Mouse (Mus musculus): ENCODE data around the gene Slc25a18.
"Not testable (repeated sequence)": the region's sequence is repeated elsewhere in the genome, so short reads cannot be mapped to it uniquely, and the experiment has no call there.

Gene Slc25a18

DNA sequence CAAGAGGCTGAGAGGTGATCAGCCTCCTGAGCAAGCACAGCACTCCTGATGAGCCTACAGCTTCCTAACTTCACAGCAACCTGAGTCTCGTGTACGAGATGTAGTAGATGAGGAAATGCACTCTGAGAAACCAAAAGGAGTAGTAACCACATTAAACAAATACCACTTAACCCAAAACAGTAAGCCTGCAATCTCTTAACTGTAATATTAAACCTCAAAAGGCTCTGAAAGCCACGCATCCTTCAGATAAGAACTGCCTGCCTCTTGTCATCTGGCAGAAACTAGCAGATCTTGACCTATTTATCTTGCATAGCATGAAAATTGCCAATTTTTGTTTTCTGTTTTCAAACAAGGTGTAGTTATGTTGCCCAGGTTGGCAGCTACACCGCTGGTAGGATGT, 25.5 kb downstream of the Slc25a18 start:
- DNase-seq = no peak

DNA sequence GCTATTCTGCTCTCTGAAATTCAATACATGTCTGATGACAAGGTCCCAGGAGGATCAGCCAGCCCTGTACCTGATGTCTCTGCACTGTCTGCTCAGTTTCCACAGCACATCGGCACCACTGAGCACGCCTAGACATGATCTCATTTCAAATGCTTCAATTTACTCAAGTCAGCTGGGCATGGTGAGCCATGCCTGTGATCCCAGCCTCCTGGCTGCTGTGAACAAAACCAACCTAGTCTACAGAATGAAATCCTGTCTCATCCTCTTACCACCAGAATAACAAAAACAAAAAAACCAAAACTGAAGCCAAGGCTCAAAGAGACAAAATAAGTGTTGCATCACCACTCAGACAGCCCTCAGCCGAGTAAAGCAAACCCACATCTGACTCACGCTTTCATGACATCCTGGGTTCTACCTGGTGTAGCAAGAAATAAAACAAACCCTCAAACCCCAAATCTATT, 26.2 kb downstream of the Slc25a18 start:
- DNase-seq = no peak

- no peak for DNase-seq
Measured at GRCm38 (mm10) chr6:120806999-120807737, 33.8 kb downstream of the Slc25a18 start.

- DNase-seq = no peak
Measured at GRCm38 (mm10) chr6:120807738-120808081, 34.3 kb downstream of the Slc25a18 start.

DNA sequence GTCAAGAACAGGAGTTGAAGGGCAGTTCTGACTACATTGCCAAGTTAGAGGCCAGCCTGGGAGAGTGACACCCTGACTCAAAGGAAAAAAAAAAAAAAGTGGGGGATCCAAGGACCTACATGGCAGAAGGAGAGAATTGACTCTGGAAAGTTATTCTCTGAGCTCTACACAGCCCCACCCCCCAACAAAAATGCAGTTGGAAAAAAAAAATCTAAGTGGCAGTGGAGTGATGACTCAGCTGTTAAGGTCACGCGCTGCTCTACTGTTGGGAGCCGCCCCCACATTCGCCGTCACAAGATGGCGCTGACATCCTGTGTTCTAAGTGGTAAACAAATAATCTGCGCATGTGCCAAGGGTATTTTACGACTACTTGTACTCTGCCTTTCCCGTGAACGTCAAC, 38.6 kb downstream of the Slc25a18 start:
- DNase-seq = not testable (repeated sequence)

DNA sequence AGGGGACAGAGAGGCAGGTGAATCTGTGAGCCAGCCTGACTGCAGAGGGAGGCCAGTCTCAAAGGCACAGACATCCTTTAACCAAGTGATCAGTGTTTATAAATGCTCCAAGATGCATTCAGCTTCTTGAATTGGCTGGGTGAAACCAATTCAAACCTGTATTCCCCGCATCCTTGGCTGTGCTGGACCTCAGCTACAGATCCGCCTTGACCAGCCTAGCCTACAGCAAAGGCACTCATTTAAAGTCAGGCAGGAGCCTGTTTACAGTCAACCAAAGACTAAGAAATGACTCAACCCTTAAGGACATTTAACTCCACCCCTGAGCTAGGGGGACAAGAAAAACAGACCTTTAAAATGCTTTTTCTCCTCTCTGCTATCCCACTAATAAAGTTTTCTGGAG, 45.9 kb downstream of the Slc25a18 start:
- DNase-seq = no peak

DNA sequence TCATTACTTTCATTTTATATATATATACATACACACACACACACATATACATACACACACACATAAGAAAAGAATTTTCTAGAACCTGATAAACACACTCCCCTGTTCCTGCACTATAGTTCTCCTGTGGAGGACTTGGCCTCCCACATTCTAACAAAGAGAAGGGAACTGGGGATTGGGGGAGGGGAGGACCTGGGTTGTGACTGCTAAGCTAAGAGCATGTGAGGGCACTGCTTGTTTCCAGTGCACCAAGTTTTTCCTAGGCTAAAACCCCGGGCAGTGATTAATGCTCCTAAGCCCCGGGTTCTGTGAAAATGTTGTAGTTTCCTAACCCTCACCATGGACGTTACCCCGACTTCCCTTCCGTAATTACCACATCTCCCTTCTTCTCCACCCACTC, 46.8 kb downstream of the Slc25a18 start:
- no peak for DNase-seq

- DNase-seq = no peak
Measured at GRCm38 (mm10) chr6:120820941-120821340, 47.6 kb downstream of the Slc25a18 start.

DNA sequence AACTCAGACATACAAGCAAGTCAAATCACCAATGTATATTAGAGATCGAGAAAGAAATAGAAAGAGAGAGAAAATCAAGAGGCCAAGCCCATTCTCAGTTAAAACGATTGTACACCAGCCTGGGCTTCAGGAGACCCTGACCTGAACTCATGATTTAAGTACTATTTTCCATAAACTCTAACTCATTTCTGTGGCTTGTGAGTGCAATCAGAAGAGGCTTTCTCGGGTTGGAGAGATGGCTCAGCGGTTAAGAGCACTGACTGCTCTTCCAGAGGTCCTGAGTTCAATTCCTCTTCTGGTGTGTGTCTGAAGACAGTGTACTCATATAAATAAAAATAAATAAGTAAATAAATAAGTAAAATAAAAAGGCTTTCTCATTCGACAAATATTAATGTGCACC, 48.3 kb downstream of the Slc25a18 start:
- no peak for DNase-seq

GRCm38 (mm10) chr6:120822307-120822928, 49.0 kb downstream of the Slc25a18 start, which contains the start of gene Atp6v1e1:
TSS of gene Atp6v1e1 (minus strand) at chr6:120822793.
- peak; percentile 81 for DNase-seq

GRCm38 (mm10) chr6:120822937-120823614, 49.7 kb downstream of the Slc25a18 start:
- DNase-seq = no peak

- DNase-seq = no peak
Measured at GRCm38 (mm10) chr6:120830056-120830455, 56.7 kb downstream of the Slc25a18 start.

DNA sequence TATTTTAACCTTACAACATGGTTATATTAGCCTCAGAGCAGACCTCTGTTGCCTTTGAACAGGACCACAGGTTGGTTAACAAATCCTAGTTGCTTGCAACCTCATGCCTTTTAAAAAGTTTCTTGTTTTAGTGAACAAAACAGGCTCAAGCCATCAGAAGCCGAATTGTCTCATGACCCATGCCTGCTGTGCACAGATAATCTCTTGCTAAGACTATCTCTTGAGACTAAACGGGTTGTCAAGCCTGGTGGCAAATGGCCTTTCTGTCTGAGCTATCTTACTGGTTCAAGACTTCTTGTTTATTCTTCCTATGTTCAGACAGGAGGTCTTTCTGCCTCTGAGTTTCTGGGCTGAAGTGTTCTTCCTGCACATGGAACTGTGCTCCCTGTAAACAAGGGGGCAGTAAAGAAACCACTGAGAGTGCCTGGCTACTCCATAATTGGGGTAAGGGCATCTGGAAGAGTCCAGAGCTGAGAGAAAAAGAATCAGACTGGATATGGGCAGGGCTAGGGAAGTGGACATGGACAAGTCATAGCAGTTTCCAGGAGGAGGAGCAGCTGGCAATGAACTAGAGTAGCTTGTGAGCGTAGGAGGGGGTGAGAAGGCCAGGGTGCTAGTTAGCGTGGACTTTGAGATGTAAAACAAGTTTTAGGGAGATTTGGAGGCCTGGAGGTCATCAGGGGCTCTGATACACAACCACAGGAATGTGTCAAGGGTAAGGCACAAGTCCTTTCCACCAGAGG, 57.7 kb downstream of the Slc25a18 start:
- DNase-seq = no peak

- DNase-seq = no peak
Measured at GRCm38 (mm10) chr6:120832097-120832496, 58.7 kb downstream of the Slc25a18 start.

DNA sequence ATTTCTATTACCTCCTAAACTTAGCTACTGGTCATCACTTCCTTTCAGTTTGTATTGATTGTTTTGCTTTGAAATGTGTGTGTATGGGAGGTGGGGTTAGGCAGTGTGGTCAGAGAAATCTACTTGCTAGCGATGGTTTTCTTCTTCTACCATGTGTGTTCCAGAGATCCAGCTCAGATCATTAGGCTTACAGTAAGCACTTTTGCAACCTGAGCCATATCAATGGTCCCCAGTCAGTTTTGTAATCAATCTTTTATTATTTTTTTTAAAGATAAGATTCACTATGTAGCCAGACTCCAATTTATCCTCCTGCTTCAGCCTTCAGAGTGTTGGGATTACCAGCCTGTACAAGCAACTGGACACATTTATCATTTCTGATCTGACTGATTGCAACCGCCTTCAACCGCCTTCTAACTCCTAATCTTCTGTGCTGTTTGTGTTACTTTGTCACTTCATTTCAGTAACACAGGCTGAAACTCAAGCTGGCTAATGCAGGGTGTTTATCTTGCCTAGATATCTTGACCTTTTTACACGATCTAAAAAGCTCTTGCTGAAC, 61.5 kb downstream of the Slc25a18 start:
- DNase-seq = no peak

DNA sequence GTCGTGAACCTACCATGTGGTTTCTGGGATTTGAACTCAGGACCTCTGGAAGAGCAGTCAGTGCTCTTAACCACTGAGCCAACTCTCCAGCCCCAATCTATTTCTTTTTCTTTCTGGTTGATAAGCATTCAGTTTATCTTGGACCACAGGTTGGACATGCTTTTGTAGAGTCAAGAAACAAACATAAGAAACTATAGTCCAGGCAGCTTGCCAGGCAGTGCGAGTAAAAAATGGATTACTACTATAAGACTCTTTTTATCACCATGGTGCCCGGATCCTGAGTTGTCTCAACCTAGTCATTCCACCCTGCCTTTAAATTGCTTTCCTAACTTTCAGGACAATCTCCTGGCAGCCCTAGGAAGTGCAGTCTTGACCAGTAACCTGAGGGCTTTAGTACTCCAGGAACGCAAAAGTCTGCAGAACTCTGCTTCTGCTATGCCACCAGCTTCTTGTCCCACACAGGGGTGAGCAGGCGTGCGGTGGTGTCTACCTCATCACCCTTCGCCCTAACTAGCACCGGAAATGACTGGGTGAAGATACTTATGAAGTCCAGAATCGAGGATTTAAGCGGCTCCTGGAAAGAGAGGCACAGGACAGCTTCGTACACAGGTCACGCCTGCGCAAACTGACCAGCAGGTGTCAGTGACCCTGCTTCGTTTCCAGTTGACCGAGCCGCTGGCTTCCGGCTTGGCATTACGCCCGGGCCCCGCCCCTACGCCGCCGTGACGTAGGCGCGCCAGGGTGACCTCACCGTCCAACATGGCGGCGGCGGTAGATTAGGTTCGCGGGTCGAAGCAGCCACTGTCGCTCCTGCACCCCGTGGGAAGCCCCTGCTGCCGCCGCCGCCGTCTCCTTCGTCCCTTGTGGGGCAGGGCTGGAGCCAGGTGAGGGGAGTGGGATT, 62.3 kb downstream of the Slc25a18 start, which contains the start of gene Bcl2l13:
TSS of gene Bcl2l13 (plus strand) at position 739 of the 901 bp plus-strand sequence.
- DNase-seq = peak; percentile 96

DNA sequence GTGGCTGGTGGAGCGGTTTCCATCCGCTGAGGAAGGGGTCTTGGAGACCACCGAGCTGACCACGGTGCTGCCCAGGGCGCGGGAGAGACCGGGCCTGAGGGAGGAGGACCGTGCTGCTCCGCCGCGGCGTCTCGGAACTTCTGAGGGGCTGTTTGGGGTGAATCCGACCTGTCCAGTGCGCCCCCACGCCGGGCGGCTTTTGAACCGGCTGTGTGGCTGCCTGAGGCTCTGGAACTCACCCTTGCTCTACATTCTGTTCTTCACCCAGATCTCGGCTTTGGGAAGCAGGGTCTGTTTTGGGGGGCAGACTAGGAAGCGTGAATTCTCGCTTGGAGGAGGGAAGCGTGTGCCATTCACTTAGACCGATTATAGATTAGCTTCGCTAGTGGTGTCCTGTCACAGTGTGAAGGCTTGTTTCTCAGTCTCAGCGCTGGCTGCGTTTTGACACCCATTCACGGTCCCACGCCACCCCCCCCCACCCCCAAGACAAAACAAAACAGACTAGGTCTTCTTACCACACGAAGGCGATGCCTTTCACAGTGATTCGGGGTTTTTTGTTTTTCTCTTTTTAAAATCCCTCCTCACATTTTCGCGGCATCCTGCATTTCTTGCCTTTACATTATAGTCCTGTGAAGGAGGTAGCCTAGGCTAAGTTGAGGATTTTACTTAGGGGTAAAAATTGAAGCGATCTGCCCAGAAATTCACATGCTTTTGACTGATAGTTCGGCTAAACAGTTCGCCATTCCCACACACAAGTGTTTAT, 63.2 kb downstream of the Slc25a18 start:
- no peak for DNase-seq

- DNase-seq = no peak
Measured at GRCm38 (mm10) chr6:120837152-120837530, 63.8 kb downstream of the Slc25a18 start.

DNA sequence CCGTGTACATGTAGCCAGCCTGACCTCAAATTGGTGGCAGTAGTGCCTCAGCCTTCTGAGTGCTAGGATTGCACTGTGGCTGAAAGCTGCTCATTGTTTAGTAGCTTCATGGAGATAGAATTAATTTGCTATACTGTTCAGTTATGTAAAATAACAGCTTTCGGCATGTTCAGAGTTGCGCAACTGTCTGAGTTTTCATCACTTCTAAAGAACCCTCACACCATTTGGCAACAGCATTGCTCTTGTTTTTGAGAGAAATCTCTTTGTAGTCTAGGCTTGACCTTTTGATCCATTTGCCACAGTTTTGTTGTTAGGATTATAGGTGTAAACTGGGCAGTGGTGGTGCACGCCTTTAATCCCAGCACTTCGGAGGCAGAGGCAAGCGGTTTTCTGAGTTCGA, 66.9 kb downstream of the Slc25a18 start:
- DNase-seq = no peak

DNA sequence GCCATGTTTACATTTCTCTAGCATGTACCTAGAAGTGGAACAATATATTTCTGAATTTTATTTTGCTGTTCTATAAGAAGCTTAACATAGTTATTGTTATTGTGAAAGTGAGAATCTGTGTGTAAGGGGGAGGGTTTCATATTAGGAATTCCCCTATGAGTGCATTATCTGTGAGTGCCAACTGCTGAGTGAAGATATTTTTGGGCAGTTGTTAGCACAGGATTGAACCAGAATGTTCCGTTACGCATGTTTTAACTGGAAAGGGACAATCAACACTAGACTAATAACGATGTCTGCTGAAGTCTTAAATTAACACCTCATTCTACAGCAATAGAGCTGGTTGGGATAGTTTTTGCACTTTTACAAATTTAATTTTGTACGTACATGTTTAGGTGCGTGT, 68.4 kb downstream of the Slc25a18 start:
- DNase-seq = no peak
